Mouse (Mus musculus): Measurements from ENCODE around the gene Sftpd.

Sftpd gene

DNA sequence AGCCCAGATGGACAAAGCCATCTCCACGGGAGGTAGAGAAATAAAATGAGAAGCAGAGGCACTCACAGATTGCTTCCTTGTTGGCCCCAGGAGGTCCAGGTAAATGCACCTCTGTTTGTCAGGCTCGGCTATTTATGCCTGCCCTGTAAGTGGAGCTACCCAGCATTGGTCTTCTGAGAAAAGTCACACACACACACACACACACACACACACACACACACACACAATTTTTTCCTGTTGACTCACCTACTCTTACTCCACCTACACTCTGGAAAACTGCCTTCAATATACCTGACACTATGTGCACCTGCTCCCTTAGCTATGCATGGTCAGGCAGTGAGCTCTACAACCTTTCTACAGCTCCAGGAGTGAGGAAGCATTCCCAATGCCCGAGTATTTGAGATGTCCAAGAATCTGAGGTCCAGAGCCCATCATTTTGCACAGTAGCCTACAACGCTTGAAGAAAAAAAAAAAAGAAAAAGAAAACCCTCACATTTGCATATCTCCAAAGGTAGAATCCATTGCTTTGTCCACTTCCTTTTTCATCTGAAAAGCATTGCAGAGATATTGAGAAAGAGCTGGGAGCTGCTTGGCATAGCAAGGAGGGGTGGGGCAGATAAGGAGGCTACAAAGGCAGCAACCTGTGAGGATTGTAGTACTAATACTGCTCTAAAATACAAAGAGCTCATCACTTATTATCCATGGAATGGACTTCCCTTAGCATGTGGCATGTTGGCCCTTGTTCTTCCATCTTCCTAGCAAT, at the start of gene Sftpd:
Gene Sftpd, minus strand, starts transcription at position 91 of the 763 bp plus-strand sequence.
- DNase-seq (ENCODE audit: low read depth) = no peak

GRCm38 (mm10) chr14:41198037-41198730, 13.2 kb upstream of the Sftpd start:
- DNase-seq (ENCODE audit: low read depth) = no peak

DNA sequence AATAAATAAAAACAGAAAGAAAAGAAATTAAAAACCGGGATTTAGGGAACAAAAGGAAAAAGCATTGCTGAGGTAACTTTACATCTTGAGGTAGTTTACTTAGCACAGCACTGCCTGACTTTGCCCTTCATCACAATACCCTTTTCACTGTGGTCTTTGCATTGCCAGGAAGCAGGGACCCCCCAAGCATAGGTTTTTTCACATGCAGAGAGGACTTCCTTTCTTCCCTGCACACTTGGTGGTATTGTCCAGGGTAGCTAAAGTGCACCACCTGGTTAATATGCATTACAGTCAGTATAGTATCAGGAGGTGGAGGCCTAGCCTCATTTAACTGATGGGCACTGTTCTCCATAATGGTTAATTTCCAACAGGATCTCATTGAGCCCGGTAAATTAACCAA, 4.5 kb upstream of the Sftpd start:
- DNase-seq (ENCODE audit: low read depth) = no peak

DNA sequence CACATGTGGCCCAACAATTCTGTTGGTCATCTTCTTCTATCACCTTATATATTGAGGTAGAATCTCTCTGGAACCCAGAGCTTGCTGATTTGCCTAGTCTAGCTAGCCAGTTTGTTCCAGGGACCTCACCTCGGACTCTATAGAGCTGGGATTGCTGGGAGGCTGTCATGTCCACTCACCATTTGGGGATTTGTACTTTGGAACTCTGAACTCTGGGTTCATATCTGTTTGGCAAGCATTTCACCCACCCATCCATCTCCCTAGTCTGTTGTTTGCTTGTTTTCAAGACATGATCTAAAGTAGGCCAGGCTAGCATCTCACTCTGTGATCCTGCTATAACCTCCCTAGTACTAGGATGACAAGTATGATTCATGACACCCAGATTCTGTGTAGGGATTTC, 10.1 kb downstream of the Sftpd start:
- no peak for DNase-seq (ENCODE audit: low read depth)

GRCm38 (mm10) chr14:41170514-41170913, 14.4 kb downstream of the Sftpd start:
- no peak for DNase-seq (ENCODE audit: low read depth)

- no peak for DNase-seq (ENCODE audit: low read depth)
These were observed 16.4 kb downstream of the Sftpd start for GRCm38 (mm10) chr14:41168567-41168966.

GRCm38 (mm10) chr14:41167278-41167677, 17.7 kb downstream of the Sftpd start:
- DNase-seq (ENCODE audit: low read depth) = no peak

- DNase-seq (ENCODE audit: low read depth) = no peak
These were observed 22.3 kb downstream of the Sftpd start for GRCm38 (mm10) chr14:41162663-41163062.

DNA sequence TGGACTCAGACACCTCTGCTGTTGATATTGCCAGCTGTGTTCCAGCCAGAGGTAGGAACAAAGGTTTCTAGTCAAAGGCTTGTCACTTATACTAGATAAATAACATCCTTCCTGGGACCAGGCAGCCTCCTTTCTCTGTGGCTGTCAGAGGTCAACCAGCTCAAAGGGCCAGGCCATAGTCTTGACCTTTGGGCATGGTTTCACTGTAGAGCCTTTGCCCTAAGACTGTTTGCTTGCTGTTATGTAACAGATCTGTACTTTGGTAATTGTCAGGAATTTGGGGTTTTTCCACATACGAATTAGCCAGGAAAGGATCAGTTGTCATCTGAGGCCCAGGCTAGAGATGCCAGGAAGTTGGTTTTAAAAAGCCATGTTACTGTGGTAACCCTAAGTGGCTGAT, 24.2 kb downstream of the Sftpd start:
- no peak for DNase-seq (ENCODE audit: low read depth)

GRCm38 (mm10) chr14:41160076-41160475, 24.9 kb downstream of the Sftpd start:
- DNase-seq (ENCODE audit: low read depth) = no peak

DNA sequence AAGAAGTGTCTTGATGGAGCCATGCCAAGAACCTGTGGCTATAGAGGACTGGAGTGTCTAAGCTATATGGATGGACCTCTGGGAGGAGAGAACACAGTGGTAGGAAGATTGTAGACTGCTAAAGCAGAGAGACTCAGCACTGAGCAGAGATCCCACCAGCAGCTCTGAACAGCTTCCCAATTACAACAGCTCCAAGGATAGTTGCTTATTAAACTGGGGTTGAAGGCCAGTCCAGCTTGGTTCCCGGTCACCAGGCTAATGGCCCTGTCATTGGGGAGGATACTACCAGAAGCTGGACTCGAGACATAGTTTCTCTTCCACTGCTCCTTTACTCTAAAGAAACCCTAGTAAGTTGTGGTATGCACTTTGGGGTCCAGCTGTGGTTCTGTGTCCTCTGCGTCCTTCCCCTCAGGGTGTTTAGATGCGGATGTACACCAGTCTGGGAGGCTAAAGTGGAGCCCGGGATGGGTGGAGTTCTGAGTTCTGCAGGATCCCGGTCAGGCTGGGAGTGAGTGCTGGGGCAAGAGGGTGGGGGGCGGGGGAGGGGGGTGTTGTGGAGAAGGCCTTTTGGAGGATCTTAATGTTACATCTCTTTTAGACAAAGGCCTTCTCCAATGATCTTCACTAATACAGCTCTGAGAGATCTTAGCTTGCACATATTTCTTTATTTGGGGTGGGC, 33.6 kb downstream of the Sftpd start, which contains the start of gene Mbl1:
Gene Mbl1, plus strand, starts transcription at position 239 of the 679 bp plus-strand sequence.
- no peak for DNase-seq (ENCODE audit: low read depth)

GRCm38 (mm10) chr14:41147356-41147755, 37.6 kb downstream of the Sftpd start:
- DNase-seq (ENCODE audit: low read depth) = no peak

GRCm38 (mm10) chr14:41146922-41147321, 38.0 kb downstream of the Sftpd start:
- no peak for DNase-seq (ENCODE audit: low read depth)

GRCm38 (mm10) chr14:41146035-41146434, 38.9 kb downstream of the Sftpd start:
- no peak for DNase-seq (ENCODE audit: low read depth)

DNA sequence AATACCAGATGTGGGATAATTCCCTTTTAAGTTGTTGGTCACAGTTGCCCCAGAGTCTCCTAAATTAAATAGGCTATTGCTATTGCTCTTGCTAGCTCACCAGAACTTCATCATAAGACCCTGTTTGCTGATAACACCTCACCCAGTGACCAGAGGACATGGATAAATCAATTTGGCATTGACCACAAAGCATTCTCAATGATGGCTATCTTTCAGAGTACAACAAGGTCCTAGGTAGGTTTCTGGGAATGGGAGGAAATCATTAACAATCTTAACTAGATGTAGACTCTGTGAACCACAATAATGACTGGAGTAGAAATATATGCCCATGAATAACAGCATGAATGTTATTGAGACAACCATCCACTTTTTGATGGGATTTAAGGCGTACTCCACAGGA, 44.3 kb downstream of the Sftpd start:
- no peak for DNase-seq (ENCODE audit: low read depth)

DNA sequence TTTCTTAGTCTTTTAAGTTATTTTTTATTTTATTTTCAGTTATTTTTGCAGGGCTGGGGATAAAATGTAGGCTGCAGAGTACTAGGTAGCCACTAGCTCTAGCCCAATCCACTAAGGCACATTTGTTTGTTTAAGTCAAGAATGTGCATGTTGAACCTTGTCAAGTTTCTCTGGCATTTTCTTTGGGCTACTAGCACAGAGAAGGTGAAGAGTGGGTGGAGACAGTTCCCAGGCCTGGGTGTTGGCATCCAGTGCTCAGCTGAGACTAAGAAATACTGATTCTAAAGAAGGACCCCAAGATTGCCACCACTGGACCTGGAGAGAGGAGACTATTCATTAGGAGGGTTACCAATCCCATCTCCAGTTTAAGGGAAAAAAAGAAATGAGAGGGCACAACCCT, 47.9 kb downstream of the Sftpd start:
- no peak for DNase-seq (ENCODE audit: low read depth)

GRCm38 (mm10) chr14:41131540-41131939, 53.4 kb downstream of the Sftpd start, which contains the start of gene Sftpa1:
TSS of gene Sftpa1 (plus strand) at chr14:41131782.
- no peak for DNase-seq (ENCODE audit: low read depth)

- no peak for DNase-seq (ENCODE audit: low read depth)
These were observed 57.0 kb downstream of the Sftpd start for GRCm38 (mm10) chr14:41127997-41128396.

GRCm38 (mm10) chr14:41124683-41125082, 60.3 kb downstream of the Sftpd start:
- no peak for DNase-seq (ENCODE audit: low read depth)
